Mouse (Mus musculus) mature B cell (primary cell): ENCODE measurements around the gene Lrrc28.
"Not testable (repeated sequence)": the region's sequence is repeated elsewhere in the genome, so short reads cannot be mapped to it uniquely, and the experiment has no call there.

Source experiments
- in situ Hi-C: fragments of 300-500 bp; cut with MboI; formaldehyde crosslinking; loops from 2 replicates; pipeline ENCODE4 v1.14.3; 2019

The Lrrc28 gene

DNA sequence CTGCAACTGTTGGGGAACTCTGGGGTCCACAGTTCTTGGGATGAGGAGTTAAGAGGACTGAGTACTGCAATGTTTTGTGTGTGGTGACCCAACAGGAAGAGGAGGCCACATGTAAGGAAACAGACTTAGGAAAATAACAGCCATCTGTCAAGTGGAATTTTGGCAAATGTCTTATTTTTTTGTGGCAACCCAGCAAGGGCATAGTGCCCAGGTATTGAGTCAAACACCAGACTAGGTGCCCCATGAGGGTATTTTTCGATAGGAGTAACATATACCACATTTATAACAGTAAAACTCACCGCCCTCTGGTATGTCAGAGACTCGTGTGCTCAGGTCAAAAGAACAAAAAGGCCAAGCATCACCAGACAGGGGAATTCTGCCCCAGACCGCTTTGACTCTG is 109.1 kb downstream of the Lrrc28 start:
- in situ Hi-C loops: no loop called here

DNA sequence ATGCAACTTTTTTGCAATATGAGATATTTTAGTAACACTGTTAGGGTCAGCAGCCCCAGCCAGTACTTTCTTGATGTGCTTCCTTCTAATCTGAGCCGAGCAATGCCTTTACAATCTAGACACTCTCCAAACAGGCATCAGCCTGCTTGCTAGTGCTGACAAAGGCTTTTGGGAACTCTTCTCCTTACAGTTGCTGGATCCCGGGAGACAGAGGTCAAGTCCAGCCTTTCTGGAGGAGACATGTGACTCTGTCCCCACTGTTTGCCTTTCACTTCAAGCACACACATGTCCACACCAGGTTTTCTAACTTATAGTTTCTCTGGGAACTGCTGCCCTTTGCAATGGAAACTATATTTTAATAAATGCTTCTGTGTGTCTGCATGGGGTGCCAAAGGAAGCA is 114.1 kb downstream of the Lrrc28 start:
- in situ Hi-C loops: no loop called here

DNA sequence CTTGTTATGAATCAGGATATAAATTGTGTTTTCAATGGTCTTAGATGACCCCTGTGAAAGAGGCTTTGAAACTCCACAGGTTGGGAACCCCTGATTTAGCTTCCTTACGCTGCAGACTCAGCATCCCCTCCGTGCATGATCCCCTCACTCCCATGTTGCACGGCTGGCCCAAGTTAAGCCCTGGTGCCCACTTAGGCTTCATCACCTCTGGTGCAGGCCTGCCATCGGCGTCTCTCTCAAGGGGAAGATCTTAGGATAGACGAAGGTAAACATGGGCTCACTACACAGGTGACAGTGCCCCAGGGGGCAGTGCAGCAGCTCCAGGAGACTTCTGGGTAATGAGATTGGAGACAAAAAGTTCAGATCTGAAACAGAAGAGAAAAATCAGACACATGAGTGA is 115.7 kb downstream of the Lrrc28 start:
- in situ Hi-C loops: no loop called here

DNA sequence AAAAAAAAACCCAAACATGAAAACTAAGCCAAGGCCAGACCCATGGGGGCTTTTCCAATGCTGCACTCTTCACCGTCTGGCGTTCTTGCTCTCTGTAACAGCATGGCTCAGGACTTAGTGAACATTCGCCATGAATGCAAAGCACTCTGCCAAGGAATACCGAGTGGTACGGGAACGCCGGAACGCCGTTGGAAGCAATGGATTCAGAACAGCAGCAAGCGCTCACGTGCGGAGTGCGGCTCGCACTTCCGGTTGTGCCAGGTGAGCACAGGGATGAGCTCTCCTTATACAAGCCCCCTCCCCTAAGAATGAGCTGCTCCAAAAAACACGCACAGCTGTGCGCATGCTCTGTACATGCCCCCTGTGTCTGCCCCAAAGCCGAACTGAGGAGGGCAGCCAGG is 116.2 kb downstream of the Lrrc28 start:
- in situ Hi-C loops: no loop called here

DNA sequence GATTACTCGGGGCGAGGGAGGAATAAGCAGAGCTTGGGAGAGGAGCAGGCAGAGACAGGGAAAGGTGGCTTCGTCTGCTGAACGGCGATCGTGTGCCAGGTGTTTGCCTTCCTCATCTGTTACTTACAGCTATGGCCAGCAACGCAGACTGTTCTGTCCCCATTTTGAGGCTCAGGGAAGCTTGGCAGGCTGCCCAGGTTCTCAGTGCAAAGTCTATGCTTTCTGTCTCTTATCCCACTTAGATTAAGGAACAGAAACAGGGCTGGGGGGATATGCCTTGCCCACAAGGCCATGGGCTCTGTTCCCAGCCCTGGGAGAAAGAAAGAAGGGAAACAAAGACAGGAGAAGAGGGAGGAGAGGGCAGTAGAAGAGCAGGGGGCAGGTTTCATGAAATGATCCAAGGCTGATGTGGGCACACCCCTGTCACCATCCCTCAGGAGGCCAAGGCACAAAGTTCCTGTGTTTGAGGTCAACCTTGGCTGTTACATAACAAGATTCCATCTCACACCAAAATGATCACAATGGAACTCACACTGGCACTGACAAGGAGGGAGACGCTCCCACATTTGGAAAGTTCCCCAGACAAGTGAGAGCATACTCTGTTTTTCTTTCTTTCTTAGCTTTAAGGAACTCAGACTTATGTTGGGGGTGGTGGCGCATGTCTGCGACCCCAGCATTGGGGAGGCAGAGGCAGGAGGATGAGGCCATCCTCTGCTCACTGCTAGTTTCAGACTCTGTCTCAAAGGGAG is 116.8 kb downstream of the Lrrc28 start:
- in situ Hi-C loops: no loop called here

DNA sequence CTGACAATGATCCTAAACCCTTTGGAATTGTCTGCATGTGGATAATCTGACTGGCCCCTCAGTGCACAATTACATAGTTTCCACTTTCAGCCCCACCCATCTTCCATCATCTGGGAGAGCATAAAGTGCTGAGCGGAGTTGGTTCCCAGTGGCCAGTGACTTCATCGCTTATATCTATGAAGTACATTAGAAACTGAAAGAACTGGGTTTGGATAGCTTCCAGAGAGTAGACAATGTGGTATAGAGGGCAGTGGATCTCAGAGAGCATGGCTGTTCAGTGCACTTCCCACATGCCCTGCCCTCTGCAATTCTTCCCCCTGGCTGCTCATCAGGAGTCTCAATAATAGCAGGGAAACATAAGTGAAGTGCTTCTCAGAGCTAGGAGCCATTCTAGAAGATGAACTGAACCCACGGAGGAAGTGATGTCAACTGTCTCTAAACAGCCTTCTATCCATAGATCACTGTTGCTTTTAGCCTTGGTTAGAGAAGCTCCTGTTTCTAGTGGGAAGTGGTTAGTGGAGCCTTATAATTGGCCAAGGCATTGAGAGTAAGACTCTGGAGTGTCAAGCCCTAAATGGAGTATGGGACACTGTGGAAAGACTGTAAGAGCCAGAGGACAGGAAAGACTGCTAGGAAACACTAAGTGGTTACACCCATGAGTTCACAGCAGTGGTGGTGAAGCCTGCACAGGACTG is 119.0 kb downstream of the Lrrc28 start:
- in situ Hi-C loops: no loop called here

DNA sequence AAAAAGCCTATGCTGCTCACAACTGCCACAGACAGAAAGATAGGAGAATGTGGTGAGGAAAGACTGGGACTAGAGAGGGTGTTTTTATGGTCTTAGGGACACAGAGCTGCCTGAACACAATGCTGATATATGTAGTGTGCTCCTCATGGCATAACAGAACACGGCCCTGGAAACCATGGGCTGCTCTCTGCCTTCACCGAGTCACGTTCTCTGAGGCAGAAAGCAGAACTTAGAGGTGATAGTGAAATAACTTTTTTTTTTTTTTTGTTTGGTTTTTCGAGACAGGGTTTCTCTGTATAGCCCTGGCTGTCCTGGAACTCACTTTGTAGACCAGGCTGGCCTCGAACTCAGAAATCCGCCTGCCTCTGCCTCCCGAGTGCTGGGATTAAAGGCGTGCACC is 121.0 kb downstream of the Lrrc28 start:
- in situ Hi-C loops: not testable (repeated sequence)

DNA sequence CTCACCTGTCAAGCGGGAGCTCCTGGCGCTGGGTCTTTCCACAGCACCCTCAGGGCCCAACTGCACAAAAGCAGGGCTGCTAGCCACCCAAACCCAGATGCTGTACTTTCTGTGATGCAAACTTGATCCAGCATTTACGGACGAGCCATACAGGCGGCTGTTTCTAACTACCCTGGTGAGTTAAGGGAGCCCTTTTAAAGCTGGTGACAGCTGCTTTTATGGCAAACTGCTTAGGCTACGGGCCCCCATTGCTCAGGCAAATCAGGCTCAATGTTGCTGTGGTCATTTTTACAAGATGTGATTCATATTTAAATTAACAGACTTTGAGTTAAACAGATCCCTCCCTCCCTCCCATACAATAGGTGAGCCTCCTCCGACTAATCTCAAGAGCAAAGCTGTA is 121.7 kb downstream of the Lrrc28 start:
- in situ Hi-C loops: no loop called here

DNA sequence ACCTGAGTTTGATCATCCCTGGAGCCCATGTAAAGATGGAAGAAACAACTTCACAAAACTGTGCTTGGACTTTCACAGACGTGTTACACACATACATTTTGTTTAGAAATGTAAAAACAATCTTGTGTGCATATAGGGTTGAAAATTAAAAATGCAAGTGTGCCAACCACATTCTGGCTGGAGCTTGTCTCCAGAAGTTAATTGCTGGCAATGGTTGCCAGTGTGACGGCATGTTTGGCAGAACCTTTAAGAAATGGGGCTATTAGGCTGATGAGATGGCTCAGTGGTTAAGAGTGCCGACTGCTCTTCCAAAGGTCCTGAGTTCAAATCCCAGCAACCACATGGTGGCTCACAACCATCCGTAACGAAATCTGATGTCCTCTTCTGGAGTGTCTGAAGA is 123.3 kb downstream of the Lrrc28 start:
- in situ Hi-C loops: not testable (repeated sequence)

DNA sequence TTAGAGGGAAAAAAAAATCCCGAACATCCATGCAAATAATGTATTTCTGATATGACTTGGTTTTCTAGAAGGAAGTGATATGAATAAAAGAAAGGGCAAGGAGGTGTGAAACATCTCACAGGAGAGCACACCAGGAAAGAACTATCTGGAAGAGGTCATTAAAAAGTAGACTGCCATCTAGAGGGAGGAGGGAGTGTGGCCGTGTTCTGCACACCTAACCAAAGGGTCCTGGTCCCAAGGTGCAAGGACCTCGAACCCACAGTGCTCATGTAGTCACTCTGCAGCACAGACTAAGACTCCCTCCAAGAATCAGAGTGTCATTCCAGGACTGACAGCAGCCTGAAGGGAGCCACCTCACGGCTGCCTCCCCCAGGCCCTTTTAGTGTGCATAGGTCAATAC is 124.1 kb downstream of the Lrrc28 start:
- in situ Hi-C loops: no loop called here

DNA sequence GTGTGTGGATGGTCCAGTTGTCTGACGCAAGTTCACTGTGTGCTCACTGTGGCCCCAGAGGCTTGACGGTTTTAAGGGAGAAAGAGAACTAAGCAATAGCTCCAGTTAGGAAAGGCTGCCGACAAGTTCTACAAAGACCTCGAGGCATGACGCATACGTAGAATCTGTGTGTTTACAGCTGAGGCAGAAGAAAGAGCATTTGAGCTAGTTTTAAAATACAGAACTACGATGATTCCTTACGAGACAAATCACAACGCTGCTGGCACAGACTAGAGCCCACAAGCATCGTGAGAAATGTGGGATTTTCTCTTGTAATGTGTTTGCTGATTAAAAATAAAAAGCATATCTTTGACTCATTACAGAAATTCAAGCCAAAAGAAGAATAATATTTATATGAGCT is 125.1 kb downstream of the Lrrc28 start:
- in situ Hi-C loops: no loop called here

DNA sequence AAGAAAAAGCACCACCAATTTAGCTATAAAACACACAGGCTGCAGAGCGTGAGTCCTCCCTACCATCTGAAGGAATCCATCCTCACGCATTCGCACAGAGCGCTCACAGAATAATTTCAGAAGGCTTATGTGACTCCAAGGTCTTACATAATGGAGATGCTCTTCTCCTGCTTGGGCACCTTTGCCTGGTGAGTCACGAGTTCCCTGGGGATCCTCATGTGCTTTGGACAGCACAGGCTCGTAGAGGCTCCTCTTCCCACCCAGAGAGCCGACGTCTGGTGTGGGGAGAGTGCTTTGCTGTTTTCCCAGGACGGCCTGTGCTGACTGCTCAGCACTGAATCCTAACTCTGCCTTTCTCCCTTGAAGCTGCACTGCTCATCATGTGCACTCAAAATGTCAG is 129.4 kb downstream of the Lrrc28 start:
- in situ Hi-C loops: no loop called here

DNA sequence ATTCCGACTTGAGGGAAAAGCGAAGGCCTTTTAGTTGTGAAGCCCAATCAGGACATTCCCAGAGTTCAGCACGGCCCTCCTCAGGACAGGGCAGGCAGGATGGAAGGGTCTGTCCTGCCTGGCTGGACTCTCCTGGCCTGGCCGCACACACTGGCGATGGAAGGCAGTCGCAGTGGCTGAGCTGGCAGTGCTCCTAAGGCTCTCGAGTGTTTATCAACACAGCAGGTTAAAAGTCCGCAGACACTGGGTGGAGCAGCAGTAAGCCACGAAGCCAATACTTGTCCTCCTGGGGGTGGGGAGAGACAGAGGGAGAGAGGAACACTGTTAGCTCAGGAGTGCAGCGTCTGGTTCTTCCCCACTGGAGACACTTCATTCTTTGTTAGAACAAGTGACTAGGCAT is 130.2 kb downstream of the Lrrc28 start:
- in situ Hi-C loops: no loop called here

DNA sequence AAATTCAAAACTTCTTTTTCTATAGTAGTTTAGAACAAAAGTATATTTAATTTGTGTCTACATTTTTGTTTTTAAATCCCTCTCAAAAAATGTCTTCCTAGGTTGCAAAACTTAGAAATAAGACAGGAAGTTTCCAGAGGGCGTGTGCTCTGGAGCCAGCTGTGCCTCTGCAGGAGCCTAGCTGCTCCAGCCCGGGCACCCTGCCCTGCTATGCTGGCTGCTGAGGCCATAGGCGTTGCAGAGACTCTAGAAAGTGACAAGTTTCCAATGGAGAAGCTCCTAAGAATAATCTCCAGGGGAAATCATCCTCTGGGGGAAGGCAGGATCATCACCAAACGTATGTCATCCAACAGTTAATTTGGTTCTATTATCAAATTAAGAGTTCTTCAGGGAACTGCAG is 130.7 kb downstream of the Lrrc28 start:
- in situ Hi-C loops: no loop called here

DNA sequence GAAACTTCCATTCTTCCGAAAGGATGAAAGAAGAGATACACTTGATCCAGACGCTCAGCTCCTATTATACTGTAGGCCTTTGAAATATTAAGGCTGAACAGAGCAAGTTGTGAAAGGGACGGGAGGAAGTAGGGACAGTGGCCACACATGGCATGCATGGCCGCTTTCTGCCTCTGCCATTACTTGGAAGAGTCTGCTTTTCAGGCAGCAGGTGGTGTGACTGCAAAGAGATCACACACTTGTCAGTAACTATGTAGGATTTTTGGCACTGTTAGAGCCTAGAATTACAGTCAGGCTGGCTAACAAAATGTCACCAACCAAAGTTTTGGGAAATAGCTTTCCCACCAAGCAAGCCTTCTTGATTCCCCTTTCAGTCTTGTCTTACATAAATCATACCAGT is 131.4 kb downstream of the Lrrc28 start:
- in situ Hi-C loops: no loop called here

DNA sequence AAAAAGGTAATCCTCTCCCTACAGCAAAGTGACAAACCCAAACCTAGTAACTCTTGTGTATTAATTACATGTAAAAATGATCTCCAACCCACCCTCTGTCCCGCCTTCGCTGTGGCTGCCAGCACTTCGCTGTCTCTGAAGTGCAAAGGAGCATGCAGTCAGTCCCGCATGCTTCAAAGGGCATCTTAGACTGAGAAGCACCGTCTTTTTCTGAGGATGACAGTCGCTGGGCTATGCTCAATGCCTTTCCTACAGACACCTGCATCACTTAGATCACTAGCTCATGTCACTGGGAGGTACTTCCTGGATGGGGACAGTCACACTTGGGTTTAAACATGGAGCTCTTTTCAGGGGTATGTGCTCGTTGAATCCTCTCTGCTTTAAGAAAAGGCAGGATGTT is 133.5 kb downstream of the Lrrc28 start:
- in situ Hi-C loops: no loop called here

DNA sequence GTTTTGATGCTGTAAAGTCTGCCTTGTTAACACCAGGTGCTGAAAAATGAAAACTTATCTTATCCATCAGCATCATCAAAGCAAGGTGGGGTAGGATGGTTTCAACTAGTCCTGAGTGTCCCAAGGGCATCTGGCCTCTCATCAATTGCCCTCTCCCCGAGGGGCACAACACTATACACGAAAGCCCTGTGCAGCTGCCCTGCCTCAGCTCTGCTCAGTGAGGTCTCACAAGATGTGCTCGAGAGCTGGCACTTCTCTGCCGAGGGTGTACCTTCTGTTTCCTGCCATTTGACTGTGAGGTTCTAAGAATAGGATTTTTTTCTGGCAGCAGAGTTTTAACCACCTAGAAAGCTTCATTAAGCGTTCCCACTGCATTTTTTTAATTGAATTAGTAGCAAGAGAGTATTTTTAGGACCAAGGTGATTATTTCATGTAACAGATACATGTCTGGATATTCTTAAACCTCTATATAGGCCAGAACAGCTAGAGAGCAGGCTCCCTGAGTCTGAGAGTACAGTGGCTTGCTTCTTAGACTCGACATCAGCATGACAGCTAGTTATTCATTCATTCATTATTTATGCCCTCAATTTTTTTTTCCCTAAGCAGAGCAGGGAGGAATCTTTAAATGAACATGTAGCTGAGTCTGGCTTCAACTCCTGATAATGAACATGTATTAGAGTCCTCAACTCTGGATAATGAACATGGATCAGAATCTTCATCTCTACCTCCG is 141.6 kb downstream of the Lrrc28 start:
- in situ Hi-C loops: no loop called here

DNA sequence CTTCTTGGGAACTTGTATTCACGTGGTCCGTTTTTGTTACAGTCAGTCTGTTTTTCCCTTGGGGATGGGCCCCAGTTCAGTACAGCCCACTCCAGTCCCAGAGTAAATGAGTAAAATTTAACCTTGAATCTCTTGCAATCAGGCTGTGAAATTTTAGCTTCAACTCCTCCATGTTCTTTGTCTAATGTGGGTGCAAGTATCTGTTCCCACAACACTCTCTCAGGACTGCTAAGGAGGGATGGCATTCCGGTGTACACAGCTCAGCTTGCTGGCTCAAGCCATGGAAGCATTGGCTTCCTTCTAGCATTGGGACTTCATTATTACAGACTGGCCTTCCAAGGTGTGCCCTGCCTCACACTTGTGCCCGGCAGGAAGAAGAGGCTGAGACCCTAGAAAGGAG is 142.4 kb downstream of the Lrrc28 start:
- in situ Hi-C loops: no loop called here

DNA sequence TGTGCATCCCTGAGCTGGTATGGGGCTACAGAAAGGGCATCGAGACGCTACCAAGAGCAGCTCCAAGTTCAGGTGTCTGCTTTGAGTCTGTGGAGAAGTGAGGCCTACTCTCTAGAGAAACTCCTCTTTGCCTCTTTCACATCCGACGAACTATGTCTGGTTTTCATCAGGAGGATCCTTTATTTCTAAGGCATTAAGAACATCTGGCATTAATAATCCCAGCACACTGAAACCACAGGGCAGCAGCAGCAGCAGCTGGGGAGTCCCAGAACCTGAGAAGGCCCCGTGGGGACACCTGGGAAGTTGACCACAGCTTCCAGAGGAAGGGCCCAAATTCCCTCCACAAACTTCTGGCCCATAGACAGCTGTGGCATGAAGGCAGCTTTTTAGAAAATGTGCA is 144.2 kb downstream of the Lrrc28 start:
- in situ Hi-C loops: no loop called here

DNA sequence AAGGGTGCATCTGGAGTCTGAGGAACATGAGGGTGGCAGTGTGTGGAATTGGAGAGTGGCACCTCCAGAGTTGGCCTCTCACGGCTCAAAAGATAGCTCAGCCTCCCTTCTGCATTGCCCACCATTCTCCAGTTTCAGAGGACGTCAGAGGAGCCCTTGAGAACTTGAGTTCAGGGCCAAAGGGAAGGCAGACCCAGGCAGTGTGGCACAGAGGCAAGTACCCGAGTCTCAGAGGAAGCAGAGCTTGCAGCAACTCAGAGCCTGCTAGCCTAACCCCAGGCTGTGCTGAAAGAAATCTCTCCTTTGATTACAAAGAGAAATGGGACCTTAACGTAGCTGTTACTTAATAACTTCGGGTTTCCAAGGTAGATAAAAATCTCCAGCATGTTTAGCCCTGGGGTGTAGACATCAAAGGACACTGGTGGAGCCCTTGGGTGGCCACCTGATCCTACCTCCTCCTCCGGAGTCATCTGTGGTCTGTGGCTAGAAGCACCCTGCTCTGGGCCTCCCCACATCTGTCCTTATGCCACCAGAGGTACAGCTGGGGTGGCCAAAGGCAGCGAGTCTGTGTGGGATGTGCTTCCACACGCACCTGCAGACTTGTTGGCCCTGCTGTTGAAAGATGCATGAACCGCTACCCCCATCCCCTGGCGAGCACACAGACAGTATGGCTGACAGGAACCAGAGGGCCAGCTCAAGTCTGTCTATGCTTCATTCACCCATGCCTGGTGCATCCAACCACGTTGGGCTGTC is 144.8 kb downstream of the Lrrc28 start:
- in situ Hi-C loops: no loop called here

DNA sequence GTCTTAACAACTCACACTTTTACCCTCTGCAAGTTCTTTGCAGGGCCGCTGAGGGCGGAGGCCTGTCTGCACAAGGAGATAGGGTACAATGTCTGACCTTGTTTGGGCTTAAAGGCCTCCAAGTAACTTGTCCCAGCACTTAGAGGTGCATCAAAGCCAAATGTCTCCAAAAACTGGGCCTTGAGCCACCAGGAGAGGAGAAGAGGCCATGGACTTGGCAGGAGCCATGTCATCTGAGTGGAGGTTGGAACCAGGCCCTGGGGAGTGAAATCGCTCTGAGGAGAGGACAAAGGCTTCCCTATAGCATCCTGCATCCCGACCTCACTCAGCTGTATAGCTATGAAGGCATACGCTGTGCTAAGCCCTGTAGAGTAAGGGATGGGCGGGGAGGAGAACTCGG is 145.6 kb downstream of the Lrrc28 start:
- in situ Hi-C loops: no loop called here
